Mouse (Mus musculus) brain, embryonic 14.5 days (tissue): ENCODE results near the gene Esyt3. TPM values are rescaled to one million over a fixed set of nuclear protein-coding genes. Genes with fewer than 3 reads are reported as not detected.

Experiments
- DNase-seq: peaks from one replicate; pipeline ENCODE4 v3.0.0-alpha.2; 2011; ENCODE audit warnings: low read depth
- CTCF ChIP-seq: fragments of 200-500 bp; IDR thresholded peaks from 2 replicates; pipeline ENCODE4 v1.5.1; 2012; ENCODE audit warnings: inconsistent platforms, mild to moderate bottlenecking, moderate library complexity, borderline replicate concordance; ENCODE audit not compliant: insufficient read depth, insufficient read length; ENCODE audit errors: extremely low read depth
- POLR2A ChIP-seq: fragments of 200-500 bp; IDR thresholded peaks from 2 replicates; pipeline ENCODE4 v1.6.1; 2012; ENCODE audit warnings: mild to moderate bottlenecking, inconsistent platforms, borderline replicate concordance; ENCODE audit not compliant: poor library complexity, insufficient read depth, insufficient read length, severe bottlenecking; ENCODE audit errors: extremely low read depth
- polyA plus RNA-seq: library from polyadenylated mRNA; depleted of rRNA; stranded (reverse); fragments of >200 nt; gene quantifications from 2 replicates; pipeline ENCODE4 v1.2.3, GENCODE M21; 2012; rRNA removed

The Esyt3 gene
- polyA plus RNA-seq: 0.56 and 0.63 TPM in 2 replicates

GRCm38 (mm10) chr9:99357921-99358692 is at the start of gene Esyt3:
Gene Esyt3 (minus strand): TSS chr9:99358557.
- TF ChIP-seq CTCF (no peak), POLR2A (no peak)
- peak; percentile 68 for DNase-seq

DNA sequence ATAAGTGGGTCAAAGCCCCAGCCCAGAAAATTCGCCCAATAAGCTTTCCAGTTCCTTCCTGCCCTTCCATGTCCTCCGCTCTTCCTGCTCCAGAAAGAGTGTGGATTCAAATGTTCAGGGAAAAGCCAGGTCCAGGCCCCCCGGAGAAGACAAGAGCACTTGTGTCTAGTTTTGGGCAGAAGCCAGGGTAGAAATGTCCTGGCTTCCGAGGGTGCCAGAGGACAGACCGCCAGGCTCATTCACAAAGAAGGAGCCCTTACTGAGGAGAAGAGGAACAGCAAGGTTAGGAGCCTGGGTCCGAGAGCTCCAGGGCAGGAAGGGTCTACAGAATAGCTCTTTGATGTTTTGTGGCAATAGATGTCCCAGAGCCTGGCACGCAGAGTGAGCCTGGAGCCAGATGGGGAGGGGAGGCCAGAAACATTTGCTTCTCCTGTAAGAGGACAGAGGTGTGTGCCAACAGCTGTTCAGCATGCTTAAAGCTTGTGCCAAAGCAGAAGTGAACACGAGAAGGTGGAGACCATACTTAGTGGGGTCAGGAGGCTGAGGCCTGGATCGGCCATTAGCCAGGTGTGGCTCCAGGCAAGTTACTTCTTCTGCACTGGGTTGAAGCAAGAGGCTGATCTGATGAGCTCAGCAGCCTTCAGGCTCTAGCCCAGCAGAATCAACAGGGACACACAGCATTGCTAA is 43.1 kb upstream of the Esyt3 start:
- peak; percentile 47 for DNase-seq
- TF ChIP-seq CTCF (no peak), POLR2A (no peak)

- TF ChIP-seq POLR2A (no peak), CTCF (no peak)
- DNase-seq: no peak
Measured at GRCm38 (mm10) chr9:99400781-99401180, 42.4 kb upstream of the Esyt3 start.

DNA sequence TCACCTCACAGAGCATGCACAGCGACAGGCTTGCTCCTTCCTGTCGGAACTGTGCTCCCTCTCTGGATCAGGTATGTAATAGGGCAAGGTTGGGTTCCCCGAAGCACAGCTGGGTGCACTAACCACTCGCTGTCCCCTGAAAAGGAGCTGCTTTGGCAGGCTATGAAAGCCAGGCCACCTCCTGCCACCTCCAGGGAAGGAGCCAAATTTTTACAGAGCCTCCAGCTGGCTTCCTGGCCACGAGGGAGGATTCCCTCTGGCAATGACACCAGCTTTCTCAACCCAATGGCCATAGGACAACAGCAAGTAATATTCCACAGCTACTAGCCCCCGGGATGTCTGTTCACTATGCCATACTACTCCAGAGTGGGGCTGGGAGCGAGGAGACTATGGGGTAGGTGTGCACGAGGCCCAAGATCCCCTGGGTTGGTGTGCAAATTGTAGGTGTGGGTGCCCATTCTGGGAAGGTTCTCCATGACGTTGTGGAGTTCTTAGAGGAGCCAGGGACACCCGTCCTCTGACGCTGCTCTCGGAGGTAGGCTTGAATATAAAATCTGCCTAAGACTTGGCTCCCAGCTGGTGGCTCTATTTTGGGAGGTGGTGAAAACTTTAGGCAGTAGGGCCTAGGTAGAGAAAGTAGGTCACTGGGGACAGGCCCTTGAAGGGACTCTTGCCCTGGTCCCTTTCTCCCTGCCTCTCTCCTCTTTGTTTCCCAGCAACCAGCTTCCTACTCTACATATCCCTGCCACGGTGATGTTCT is 38.9 kb upstream of the Esyt3 start:
- no peak for DNase-seq
- TF ChIP-seq CTCF: no peak
- no peak for TF ChIP-seq POLR2A

GRCm38 (mm10) chr9:99394366-99394765 is 36.0 kb upstream of the Esyt3 start:
- DNase-seq: no peak
- TF ChIP-seq POLR2A (no peak), CTCF (no peak)

DNA sequence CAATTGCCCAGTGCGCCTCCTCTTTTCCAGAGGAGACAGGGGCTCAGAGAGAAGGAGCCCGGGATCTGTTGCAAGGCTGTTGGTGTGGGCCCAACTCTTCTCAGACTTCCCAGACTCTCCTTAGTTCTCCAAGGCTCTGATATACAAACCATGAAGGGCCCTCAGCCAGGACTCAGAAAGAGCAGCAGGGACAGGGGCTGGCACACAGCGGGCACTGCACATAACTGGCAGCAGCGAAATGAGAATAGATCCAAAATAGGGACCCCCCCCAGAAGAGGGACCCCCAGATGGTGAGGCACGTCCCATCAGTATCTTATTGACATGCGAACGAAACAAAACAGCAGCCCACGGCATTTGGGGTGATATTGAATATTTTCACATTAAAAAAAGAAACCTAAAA is 34.8 kb upstream of the Esyt3 start:
- no peak for TF ChIP-seq POLR2A
- TF ChIP-seq CTCF: no peak
- DNase-seq: no peak

DNA sequence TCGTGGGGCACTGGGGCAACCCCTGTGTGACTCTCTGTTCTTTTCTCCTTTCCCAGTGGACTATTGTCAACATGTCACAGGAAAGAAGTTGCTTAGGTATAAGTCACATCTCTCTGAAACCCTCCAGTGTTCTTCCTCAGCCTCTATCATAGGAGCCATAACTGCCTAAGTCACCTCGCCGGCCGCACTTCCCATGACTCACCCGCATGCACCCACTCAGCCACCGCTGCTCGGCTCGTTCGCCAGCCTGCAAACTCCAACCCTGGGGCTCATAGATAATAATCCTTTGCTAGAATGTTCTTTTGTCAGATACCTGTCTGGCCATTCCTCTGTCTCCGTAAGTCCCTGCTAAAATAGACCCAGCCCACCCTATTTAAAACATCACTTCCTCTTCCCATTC is 33.2 kb upstream of the Esyt3 start:
- DNase-seq: no peak
- TF ChIP-seq POLR2A (no peak), CTCF (no peak)

- DNase-seq: no peak
- no peak for TF ChIP-seq POLR2A
Measured at GRCm38 (mm10) chr9:99390716-99391115, 32.4 kb upstream of the Esyt3 start.

GRCm38 (mm10) chr9:99390201-99390600 is 31.8 kb upstream of the Esyt3 start:
- no peak for DNase-seq

GRCm38 (mm10) chr9:99389506-99389905 is 31.1 kb upstream of the Esyt3 start:
- DNase-seq: no peak

More at GRCm38 (mm10) chr9:99390201-99390600, 31.8 kb upstream of the Esyt3 start:
- TF ChIP-seq CTCF: no peak

GRCm38 (mm10) chr9:99388856-99389255 is 30.5 kb upstream of the Esyt3 start:
- TF ChIP-seq CTCF (no peak), POLR2A (no peak)
- no peak for DNase-seq

More at GRCm38 (mm10) chr9:99389506-99389905, 31.1 kb upstream of the Esyt3 start:
- TF ChIP-seq POLR2A (no peak), CTCF (no peak)
